Mouse (Mus musculus): ENCODE data around the gene Btbd35f27.
"Not testable (repeated sequence)": the region's sequence is repeated elsewhere in the genome, so short reads cannot be mapped to it uniquely, and the experiment has no call there.

Btbd35f27 gene

DNA sequence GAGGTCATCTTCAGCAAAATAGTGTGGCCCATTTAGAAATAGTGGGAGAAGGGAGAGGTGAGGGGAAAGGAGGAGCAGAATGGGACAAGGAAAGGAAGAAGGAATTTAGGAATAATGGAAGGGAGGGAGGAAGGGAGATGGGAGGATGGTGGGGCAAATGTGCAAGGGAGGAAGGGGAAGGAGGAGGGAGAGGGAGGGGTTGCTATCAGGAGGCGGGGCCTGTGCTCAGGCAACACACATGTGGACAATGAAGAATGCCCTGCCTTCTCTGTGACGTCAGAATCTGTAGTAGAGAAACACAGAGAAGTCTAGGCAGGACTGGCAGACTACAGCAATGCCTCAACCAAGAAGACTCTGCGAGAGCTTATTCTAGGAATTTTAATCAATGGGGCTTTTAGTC lies at the start of gene Btbd35f27:
TSS of gene Btbd35f27 (plus strand) at position 301 of the 400 bp plus-strand sequence.
- not testable (repeated sequence) for DNase-seq

All from spleen, adult 18-20 months (tissue).